Mouse (Mus musculus) MEL (cell line): ENCODE results near the gene Dnajb8.

Experiments used
- CTCF ChIP-seq, 3 experiments: IDR thresholded peaks in 2 of 3; conservative IDR thresholded peaks in 1 of 3; 2 replicates each; pipeline ENCODE4 v1.5.1; 2011 to 2012; ENCODE audit warnings: low read length in 3 of 3, low read depth in 2 of 3, mild to moderate bottlenecking in 2 of 3, improper control_type of control experiment in 1 of 3, inconsistent platforms in 1 of 3, mixed read lengths in 1 of 3, moderate library complexity in 1 of 3; ENCODE audit not compliant: control insufficient read depth in 1 of 3, insufficient read depth in 1 of 3, poor library complexity in 1 of 3, severe bottlenecking in 1 of 3
- MAZ ChIP-seq: IDR thresholded peaks from 2 replicates; pipeline ENCODE4 v1.6.1; 2012; ENCODE audit warnings: low read depth, mild to moderate bottlenecking, inconsistent platforms, low read length, improper control_type of control experiment
- MXI1 ChIP-seq: IDR thresholded peaks from 2 replicates; pipeline ENCODE4 v1.6.1; 2011; ENCODE audit warnings: mild to moderate bottlenecking, low read depth, low read length, improper control_type of control experiment
- NRF1 ChIP-seq: IDR thresholded peaks from 2 replicates; pipeline ENCODE4 v1.6.1; 2014; ENCODE audit warnings: low read depth, mild to moderate bottlenecking, inconsistent platforms, low read length, improper control_type of control experiment, moderate library complexity; ENCODE audit not compliant: poor library complexity, insufficient read depth, severe bottlenecking
- POLR2A ChIP-seq, 2 experiments: IDR thresholded peaks; 2 replicates each; pipeline ENCODE4 v1.6.1; 2011 to 2012; ENCODE audit warnings: low read length in 2 of 2, mild to moderate bottlenecking in 2 of 2, control low read depth in 1 of 2, improper control_type of control experiment in 1 of 2, low read depth in 1 of 2, moderate library complexity in 1 of 2; ENCODE audit not compliant: control insufficient read depth in 1 of 2, insufficient read depth in 1 of 2, poor library complexity in 1 of 2
- TAL1 ChIP-seq: IDR thresholded peaks from 2 replicates; pipeline ENCODE4 v1.6.1; 2012; ENCODE audit warnings: mild to moderate bottlenecking, inconsistent platforms, low read length, moderate library complexity, mixed read lengths

GRCm38 (mm10) chr6:88276221-88276620 lies 54.2 kb downstream of the Dnajb8 start:
- no peak for TF ChIP-seq MXI1
- TF ChIP-seq CTCF (IDR thresholded peaks at IDR 0.05 in 2 of 3, conservative IDR thresholded peaks at IDR 0.05 in 1 of 3; ENCODE audit: control insufficient read depth in 1 of 3, insufficient read depth in 1 of 3, low read depth in 2 of 3, low read length in 3 of 3, poor library complexity in 1 of 3, severe bottlenecking in 1 of 3), result no peak
- TF ChIP-seq TAL1, result no peak
- no peak for TF ChIP-seq NRF1
- no peak for TF ChIP-seq MAZ
- no peak for TF ChIP-seq POLR2A (IDR thresholded peaks at IDR 0.05; ENCODE audit: control insufficient read depth in 1 of 2, insufficient read depth in 1 of 2, low read depth in 1 of 2, low read length in 2 of 2, poor library complexity in 1 of 2)
